Mouse (Mus musculus) heart, embryonic 15.5 days (tissue): ENCODE results near the gene Epb41l3. TPM values are rescaled to one million over a fixed set of nuclear protein-coding genes. Genes with fewer than 3 reads are reported as not detected.
A peak's percentile ranks its signal among the peaks of the same experiment; 100 is the strongest.

ENCODE experiments used
- ATAC-seq: fragments of 200-750 bp; cut with Nextera tagmentation; replicated peaks from 2 replicates; pipeline ENCODE4 v1.8.0; 2017; ENCODE audit warnings: low read depth, moderate TSS enrichment; ENCODE audit not compliant: insufficient number of reproducible peaks, insufficient read depth, low FRiP score
- H3K27ac ChIP-seq: fragments of 300-500 bp; sonication (generic); 2 replicates; pipeline ENCODE4 v1.5.1; 2015; ENCODE audit warnings: mild to moderate bottlenecking, inconsistent platforms
- H3K27me3 ChIP-seq: fragments of 300-500 bp; sonication (generic); 2 replicates; pipeline ENCODE4 v1.6.1; 2015; ENCODE audit warnings: inconsistent platforms
- H3K36me3 ChIP-seq: fragments of 300-500 bp; sonication (generic); 2 replicates; pipeline ENCODE4 v1.6.1; 2015; ENCODE audit warnings: mild to moderate bottlenecking, inconsistent platforms
- H3K4me1 ChIP-seq: fragments of 300-500 bp; sonication (generic); replicated peaks from 2 replicates; pipeline ENCODE4 v1.6.1; 2015; ENCODE audit warnings: inconsistent platforms
- H3K4me2 ChIP-seq: fragments of 300-500 bp; sonication (generic); 2 replicates; pipeline ENCODE4 v1.6.1; 2015; ENCODE audit warnings: inconsistent platforms, mild to moderate bottlenecking, moderate library complexity
- H3K4me3 ChIP-seq: fragments of 300-500 bp; sonication (generic); 2 replicates; pipeline ENCODE4 v1.5.1; 2015; ENCODE audit warnings: mild to moderate bottlenecking, inconsistent platforms
- H3K9ac ChIP-seq: fragments of 300-500 bp; sonication (generic); 2 replicates; pipeline ENCODE4 v1.6.1; 2015; ENCODE audit warnings: mild to moderate bottlenecking, inconsistent platforms
- H3K9me3 ChIP-seq: fragments of 300-500 bp; sonication (generic); replicated peaks from 2 replicates; pipeline ENCODE4 v1.6.1; 2016; ENCODE audit warnings: inconsistent platforms
- WGBS: fragments of 180-500 bp; shearing (Covaris S2); methylation state at CpG from one replicate; pipeline ENCODE4 v1.1.7; 2015; ENCODE audit warnings: mixed read lengths; 5-methylcytosine and 5-hydroxymethylcytosine counted together
- polyA plus RNA-seq: library from polyadenylated mRNA; unstranded; fragments of >200 nt; fragmentation: Nextera tagmentation; extraction: Ambion mirVana; gene quantifications from 2 replicates; pipeline ENCODE4 v1.2.1, GENCODE M21; 2015

Gene Epb41l3
- polyA plus RNA-seq, 1 experiment from 2014 or later: 93.6 TPM

GRCm38 (mm10) chr17:69192863-69193493 is 117.5 kb downstream of the Epb41l3 start:
- Histone ChIP-seq H3K36me3 (no peaks in the 10 kb centered on the region), H3K4me2 (no peak overlapping the region), H3K27ac (no peak overlapping the region), H3K27me3 (no peaks in the 10 kb centered on the region), H3K9me3 (no peaks in the 10 kb centered on the region), H3K4me3 (no peak overlapping the region), H3K9ac (no peak overlapping the region), H3K4me1 (peaks cover 42% of the 10 kb centered on the region)
- whole genome bisulfite sequencing: 18% methylated on average over 2 of the region's 2 CpGs
- ATAC-seq: no peak

- Histone ChIP-seq H3K4me2 (no peak overlapping the region), H3K27me3 (no peaks in the 10 kb centered on the region), H3K9me3 (no peaks in the 10 kb centered on the region), H3K4me1 (peaks cover 54% of the 10 kb centered on the region), H3K9ac (0 out of 2 replicates have a peak overlapping the region, but pooled peaks have one; percentile 15), H3K27ac (peak overlapping the region; percentile 80; the same call in 1 of the 2 replicates), H3K4me3 (no peak overlapping the region), H3K36me3 (no peaks in the 10 kb centered on the region)
- no peak for ATAC-seq
- 60% methylated on average over 3 of the region's 3 CpGs for WGBS
Observed at GRCm38 (mm10) chr17:69194599-69194998, 119.1 kb downstream of the Epb41l3 start.

- Histone ChIP-seq H3K9ac (no peak overlapping the region), H3K27me3 (no peaks in the 10 kb centered on the region), H3K9me3 (no peaks in the 10 kb centered on the region), H3K4me1 (peaks cover 54% of the 10 kb centered on the region), H3K36me3 (no peaks in the 10 kb centered on the region), H3K4me2 (peak overlapping the region; percentile 44), H3K4me3 (0 out of 2 replicates have a peak overlapping the region, but pooled peaks have one; percentile 12), H3K27ac (peak overlapping the region; percentile 80)
- peak; percentile 44; the same call in 1 of the 2 replicates for ATAC-seq
- WGBS: 29% methylated on average over 6 of the region's 6 CpGs
Observed at GRCm38 (mm10) chr17:69195758-69196157, 120.3 kb downstream of the Epb41l3 start.

GRCm38 (mm10) chr17:69196656-69197055 is 121.2 kb downstream of the Epb41l3 start:
- Histone ChIP-seq H3K27me3 (no peaks in the 10 kb centered on the region), H3K4me2 (peak overlapping the region; percentile 44), H3K27ac (peak overlapping the region; percentile 80), H3K9me3 (no peaks in the 10 kb centered on the region), H3K4me3 (peak overlapping the region; percentile 12; the same call in 1 of the 2 replicates), H3K36me3 (no peaks in the 10 kb centered on the region), H3K4me1 (peaks cover 54% of the 10 kb centered on the region), H3K9ac (no peak overlapping the region)
- peak; percentile 62 for ATAC-seq
- 51% methylated on average over 10 of the region's 10 CpGs for WGBS

GRCm38 (mm10) chr17:69198805-69199204 is 123.3 kb downstream of the Epb41l3 start:
- H3K9ac ChIP-seq: no peak overlapping the region
- no peak for ATAC-seq
- no peaks in the 10 kb centered on the region for H3K9me3 ChIP-seq
- H3K27me3 ChIP-seq: no peaks in the 10 kb centered on the region
- no peak overlapping the region for H3K27ac ChIP-seq
- no peak overlapping the region for H3K4me3 ChIP-seq
- H3K4me1 ChIP-seq: peaks cover 44% of the 10 kb centered on the region
- 39% methylated on average over 1 of the region's 1 CpGs for WGBS
- H3K4me2 ChIP-seq: no peak overlapping the region
- no peaks in the 10 kb centered on the region for H3K36me3 ChIP-seq

GRCm38 (mm10) chr17:69199827-69200226 is 124.3 kb downstream of the Epb41l3 start:
- Histone ChIP-seq H3K4me2 (no peak overlapping the region), H3K27me3 (no peaks in the 10 kb centered on the region), H3K4me1 (peaks cover 38% of the 10 kb centered on the region), H3K4me3 (no peak overlapping the region), H3K9ac (no peak overlapping the region), H3K9me3 (no peaks in the 10 kb centered on the region), H3K27ac (no peak overlapping the region), H3K36me3 (no peaks in the 10 kb centered on the region)
- no peak for ATAC-seq
- WGBS: 78% methylated on average over 6 of the region's 6 CpGs

GRCm38 (mm10) chr17:69200936-69201335 is 125.5 kb downstream of the Epb41l3 start:
- Histone ChIP-seq H3K4me1 (peaks cover 29% of the 10 kb centered on the region), H3K36me3 (no peaks in the 10 kb centered on the region), H3K4me2 (no peak overlapping the region), H3K9ac (no peak overlapping the region), H3K9me3 (no peaks in the 10 kb centered on the region), H3K4me3 (no peak overlapping the region), H3K27ac (no peak overlapping the region), H3K27me3 (no peaks in the 10 kb centered on the region)
- ATAC-seq: no peak
- 92% methylated on average over 8 of the region's 8 CpGs for WGBS

- Histone ChIP-seq H3K27ac (no peak overlapping the region), H3K9ac (no peak overlapping the region), H3K4me2 (no peak overlapping the region), H3K27me3 (no peaks in the 10 kb centered on the region), H3K4me1 (no peaks in the 10 kb centered on the region), H3K36me3 (peaks cover 18% of the 10 kb centered on the region), H3K4me3 (no peak overlapping the region), H3K9me3 (no peaks in the 10 kb centered on the region)
- no peak for ATAC-seq
- 84% methylated on average over 5 of the region's 5 CpGs for WGBS
Observed at GRCm38 (mm10) chr17:69205282-69205999, 130.0 kb downstream of the Epb41l3 start.

- Histone ChIP-seq H3K4me1 (no peaks in the 10 kb centered on the region), H3K9ac (no peak overlapping the region), H3K27ac (no peak overlapping the region), H3K4me2 (no peak overlapping the region), H3K4me3 (no peak overlapping the region), H3K9me3 (no peaks in the 10 kb centered on the region), H3K36me3 (peaks cover 26% of the 10 kb centered on the region), H3K27me3 (no peaks in the 10 kb centered on the region)
- no peak for ATAC-seq
- 68% methylated on average over 15 of the region's 15 CpGs for WGBS
Observed at GRCm38 (mm10) chr17:69207562-69208312, 132.3 kb downstream of the Epb41l3 start.

- H3K4me1 ChIP-seq: no peaks in the 10 kb centered on the region
- no peak overlapping the region for H3K4me2 ChIP-seq
- no peak overlapping the region for H3K4me3 ChIP-seq
- no peak overlapping the region for H3K9ac ChIP-seq
- H3K27ac ChIP-seq: no peak overlapping the region
- no peak for ATAC-seq
- no peaks in the 10 kb centered on the region for H3K27me3 ChIP-seq
- H3K36me3 ChIP-seq: peaks cover 45% of the 10 kb centered on the region
- no peaks in the 10 kb centered on the region for H3K9me3 ChIP-seq
Observed at GRCm38 (mm10) chr17:69211065-69211464, 135.6 kb downstream of the Epb41l3 start.

GRCm38 (mm10) chr17:69216120-69216519 is 140.6 kb downstream of the Epb41l3 start:
- WGBS: 88% methylated on average over 3 of the region's 3 CpGs
- ATAC-seq: no peak
- H3K36me3 ChIP-seq: peaks cover 20% of the 10 kb centered on the region

More at GRCm38 (mm10) chr17:69216120-69216519, 140.6 kb downstream of the Epb41l3 start:
- Histone ChIP-seq H3K4me1 (no peaks in the 10 kb centered on the region; the same call in 1 of the 2 replicates), H3K9me3 (no peaks in the 10 kb centered on the region), H3K27me3 (no peaks in the 10 kb centered on the region), H3K9ac (no peak overlapping the region), H3K4me3 (no peak overlapping the region), H3K4me2 (no peak overlapping the region), H3K27ac (no peak overlapping the region)
